Mouse (Mus musculus): Measurements from ENCODE around the gene Acot11. TPM values are rescaled to one million over a fixed set of nuclear protein-coding genes. Genes with fewer than 3 reads are reported as not detected.

Gene Acot11
- total and polyA plus RNA-seq, 3 experiments: 2.3 to 6.8 (median 4.3) TPM

GRCm38 (mm10) chr4:106838548-106839253, 33.9 kb upstream of the Acot11 start (continued):
- peak; percentile 66; the same call in 1 of the 2 replicates for TF ChIP-seq MEF2A (IDR thresholded peaks at IDR 0.05; ENCODE audit: borderline replicate concordance, low read depth, low read length)
- no peak for TF ChIP-seq ETS1 (conservative IDR thresholded peaks at IDR 0.05; ENCODE audit: low read depth, low read length)
- TF ChIP-seq E2F4 (IDR thresholded peaks at IDR 0.05; ENCODE audit: insufficient replicate concordance, low read depth, low read length): no peak
- peak; percentile 83 for TF ChIP-seq RAD21 (IDR thresholded peaks at IDR 0.05; ENCODE audit: low read depth, low read length)
- peak; percentile 3; the same call in 1 of the 2 replicates for TF ChIP-seq POLR2AphosphoS2 (IDR thresholded peaks at IDR 0.05; ENCODE audit: low read depth, low read length)
- TF ChIP-seq CHD2 (IDR thresholded peaks at IDR 0.05; ENCODE audit: low read length): peak; percentile 58; the same call in 1 of the 2 replicates
- peak; percentile 84 for TF ChIP-seq ZC3H11A (IDR thresholded peaks at IDR 0.05; ENCODE audit: low read depth, low read length)

GRCm38 (mm10) chr4:106837964-106838363, 33.2 kb upstream of the Acot11 start:
- no peak overlapping the region for H3K9ac ChIP-seq (ENCODE audit: insufficient read depth, low read depth)
- no peak overlapping the region for H3K27ac ChIP-seq (ENCODE audit: insufficient read depth, low read depth)
- H3K4me3 ChIP-seq (replicated peaks in 1 of 3; ENCODE audit: low read depth in 2 of 3, low read length in 2 of 3, poor library complexity in 1 of 3): no peak overlapping the region
- no peak for DNase-seq (ENCODE audit: extremely low read depth)
- TF ChIP-seq JUN (IDR thresholded peaks at IDR 0.05; ENCODE audit: insufficient read depth, low read depth, low read length) (no peak), EP300 (IDR thresholded peaks at IDR 0.05; ENCODE audit: low read length) (no peak), MYC (IDR thresholded peaks at IDR 0.05; ENCODE audit: low read depth, low read length) (no peak), ZMIZ1 (IDR thresholded peaks at IDR 0.05; ENCODE audit: low read depth, low read length) (no peak), ZC3H11A (IDR thresholded peaks at IDR 0.05; ENCODE audit: low read depth, low read length) (no peak), POLR2A (IDR thresholded peaks at IDR 0.05; ENCODE audit: low read depth, low read length) (no peak), USF1 (IDR thresholded peaks at IDR 0.05; ENCODE audit: low read depth, low read length) (no peak), USF2 (conservative IDR thresholded peaks at IDR 0.05; ENCODE audit: low read depth, low read length) (no peak), NRF1 (IDR thresholded peaks at IDR 0.05; ENCODE audit: low read depth, low read length) (no peak), ZKSCAN1 (IDR thresholded peaks at IDR 0.05; ENCODE audit: borderline replicate concordance, low read depth, low read length) (no peak), SMC3 (IDR thresholded peaks at IDR 0.05; ENCODE audit: low read depth, low read length) (no peak)
- H3K36me3 ChIP-seq (replicated peaks in 1 of 2; ENCODE audit: control insufficient read depth in 1 of 2, insufficient read depth in 1 of 2, low read length in 1 of 2): no peaks in the 10 kb centered on the region
- no peaks in the 10 kb centered on the region for H3K9me3 ChIP-seq (replicated peaks; ENCODE audit: low read length)
- dilution Hi-C loops (cut with MboI; ENCODE audit: extremely low pct_ligation_motif_present, extremely low pct_unique_long_range_greater_than_20kb, low sequenced_read_pairs) (no loop called here), in situ Hi-C loops (cut with MboI; ENCODE audit: low pct_ligation_motif_present, low pct_unique_long_range_greater_than_20kb, low sequenced_read_pairs) (loop anchor here (10.0 kb wide), 2 partner anchors 127 to 327 kb away; no protein-coding TSS in a partner anchor)
- peaks cover 7 to 29% of the 10 kb centered on the region in 2 experiments; a peak in 3 of 4 replicates for H3K4me1 ChIP-seq (ENCODE audit: control insufficient read depth in 1 of 2, insufficient read depth in 2 of 2)
- H3K27me3 ChIP-seq (replicated peaks): no peaks in the 10 kb centered on the region
- no peaks in the 10 kb centered on the region for H3K79me2 ChIP-seq (replicated peaks; ENCODE audit: control insufficient read depth, extremely low read depth, insufficient read depth, poor library complexity, severe bottlenecking)
- H3K4me2 ChIP-seq (ENCODE audit: insufficient read depth, low read depth, poor library complexity, severe bottlenecking): 0 out of 2 replicates have a peak overlapping the region, but pooled peaks have one; percentile 7

GRCm38 (mm10) chr4:106837425-106837824, 32.6 kb upstream of the Acot11 start:
- no peak overlapping the region for H3K27ac ChIP-seq (ENCODE audit: insufficient read depth, low read depth)
- H3K27me3 ChIP-seq (replicated peaks): no peaks in the 10 kb centered on the region
- no peaks in the 10 kb centered on the region for H3K36me3 ChIP-seq (replicated peaks in 1 of 2; ENCODE audit: control insufficient read depth in 1 of 2, insufficient read depth in 1 of 2, low read length in 1 of 2)
- peaks cover 7 to 29% of the 10 kb centered on the region in 2 experiments; a peak in 3 of 4 replicates for H3K4me1 ChIP-seq (ENCODE audit: control insufficient read depth in 1 of 2, insufficient read depth in 2 of 2)
- H3K4me3 ChIP-seq (replicated peaks in 1 of 3; ENCODE audit: low read depth in 2 of 3, low read length in 2 of 3, poor library complexity in 1 of 3): no peak overlapping the region
- no peak overlapping the region for H3K9ac ChIP-seq (ENCODE audit: insufficient read depth, low read depth)
- in situ Hi-C loops (cut with MboI; ENCODE audit: low pct_ligation_motif_present, low pct_unique_long_range_greater_than_20kb, low sequenced_read_pairs) (loop anchor here (10.0 kb wide), 2 partner anchors 127 to 327 kb away; no protein-coding TSS in a partner anchor), dilution Hi-C loops (cut with MboI; ENCODE audit: extremely low pct_ligation_motif_present, extremely low pct_unique_long_range_greater_than_20kb, low sequenced_read_pairs) (no loop called here)
- no peaks in the 10 kb centered on the region for H3K9me3 ChIP-seq (replicated peaks; ENCODE audit: low read length)
- H3K79me2 ChIP-seq (replicated peaks; ENCODE audit: control insufficient read depth, extremely low read depth, insufficient read depth, poor library complexity, severe bottlenecking): no peaks in the 10 kb centered on the region
- H3K4me2 ChIP-seq (ENCODE audit: insufficient read depth, low read depth, poor library complexity, severe bottlenecking): no peak overlapping the region
- DNase-seq (ENCODE audit: extremely low read depth): no peak
- TF ChIP-seq USF1 (IDR thresholded peaks at IDR 0.05; ENCODE audit: low read depth, low read length) (no peak), TCF12 (IDR thresholded peaks at IDR 0.05; ENCODE audit: low read depth, low read length) (no peak), NRF1 (IDR thresholded peaks at IDR 0.05; ENCODE audit: low read depth, low read length) (no peak), ZKSCAN1 (IDR thresholded peaks at IDR 0.05; ENCODE audit: borderline replicate concordance, low read depth, low read length) (no peak), USF2 (conservative IDR thresholded peaks at IDR 0.05; ENCODE audit: low read depth, low read length) (no peak), NELFE (IDR thresholded peaks at IDR 0.05; ENCODE audit: low read depth, low read length) (no peak), BHLHE40 (IDR thresholded peaks at IDR 0.05; ENCODE audit: low read depth, low read length) (no peak), MAX (IDR thresholded peaks at IDR 0.05; ENCODE audit: low read length) (no peak), ZC3H11A (IDR thresholded peaks at IDR 0.05; ENCODE audit: low read depth, low read length) (no peak), CTCF (conservative IDR thresholded peaks at IDR 0.05 in 1 of 2, IDR thresholded peaks at IDR 0.05 in 1 of 2; ENCODE audit: low read depth in 2 of 2, low read length in 2 of 2) (no peak), ZNF384 (IDR thresholded peaks at IDR 0.05; ENCODE audit: low read depth, low read length) (no peak), POLR2AphosphoS2 (IDR thresholded peaks at IDR 0.05; ENCODE audit: low read depth, low read length) (no peak), JUND (conservative IDR thresholded peaks at IDR 0.05; ENCODE audit: low read depth, low read length) (no peak), CHD2 (IDR thresholded peaks at IDR 0.05; ENCODE audit: low read length) (no peak), MAZ (IDR thresholded peaks at IDR 0.05; ENCODE audit: low read depth, low read length) (no peak), SMC3 (IDR thresholded peaks at IDR 0.05; ENCODE audit: low read depth, low read length) (no peak), KAT2A (IDR thresholded peaks at IDR 0.05; ENCODE audit: insufficient replicate concordance, low read length) (no peak)

Measured in CH12.LX (cell line).